Mouse (Mus musculus): ENCODE results near the gene Gstp3.
"Not testable (repeated sequence)": the region's sequence is repeated elsewhere in the genome, so short reads cannot be mapped to it uniquely, and the experiment has no call there.

The Gstp3 gene

DNA sequence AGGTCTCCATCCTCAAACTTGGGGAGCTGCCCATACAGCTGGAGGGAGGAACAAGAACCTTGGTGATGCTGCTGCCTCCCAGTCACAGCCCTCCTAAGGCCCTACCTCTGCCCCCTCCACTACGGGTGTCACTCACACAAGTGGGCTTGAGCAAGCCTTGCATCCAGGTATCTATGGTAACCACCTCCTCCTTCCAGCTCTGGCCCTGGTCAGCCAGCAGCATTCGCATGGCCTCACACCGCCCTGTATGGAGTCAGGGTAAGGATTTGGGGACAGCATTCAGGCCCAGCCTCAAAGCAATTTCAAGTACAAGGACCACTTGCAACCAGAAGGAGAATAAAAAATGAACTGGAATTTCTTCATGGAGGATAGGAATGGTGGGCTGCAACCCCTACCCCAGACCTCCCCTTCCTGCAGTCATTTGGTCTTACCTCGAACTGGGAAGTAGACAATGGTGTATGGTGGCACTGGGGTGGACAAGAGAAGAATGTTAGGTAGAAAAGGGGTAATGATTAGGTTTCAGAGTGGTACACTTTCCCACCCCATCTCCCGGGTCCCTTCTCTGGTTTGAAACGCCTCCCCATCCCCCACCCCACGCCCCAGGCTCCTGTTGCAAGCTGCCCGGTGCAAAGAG lies 22.1 kb downstream of the Gstp3 start:
- not testable (repeated sequence) for DNase-seq (ENCODE audit: low read depth)

DNA sequence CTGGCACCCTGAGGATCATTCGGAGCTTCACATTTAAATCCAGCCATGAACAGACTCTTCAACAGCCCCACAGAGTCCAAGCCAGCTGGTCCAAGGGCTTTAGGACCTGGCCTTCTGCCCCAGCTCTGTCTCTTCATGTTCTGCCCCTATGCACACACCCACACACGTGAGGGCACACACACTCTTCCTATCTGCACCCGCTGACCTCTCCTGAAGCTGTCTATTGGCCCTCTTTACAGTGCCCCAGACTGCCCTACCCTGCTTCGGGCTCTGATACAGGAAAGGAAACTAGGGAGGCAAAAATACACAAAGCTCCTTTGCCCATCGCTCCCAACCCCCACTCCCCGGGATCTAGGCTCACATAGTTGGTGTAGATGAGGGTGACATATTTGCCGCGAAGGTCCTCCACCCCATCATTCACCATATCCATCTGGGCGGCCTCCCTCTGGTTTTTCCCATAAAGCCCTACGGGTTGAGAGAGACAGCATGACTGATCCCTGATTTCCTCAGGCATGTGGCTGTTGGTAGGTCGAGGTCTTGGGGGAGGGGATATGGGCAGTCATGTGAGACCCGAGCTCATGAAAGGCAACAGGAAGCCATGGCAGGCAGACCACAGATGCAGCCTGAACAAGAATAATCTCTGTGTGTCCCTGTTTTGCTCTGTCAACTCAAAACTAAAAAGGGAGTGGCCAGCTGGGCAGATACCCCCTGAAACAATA lies 22.9 kb downstream of the Gstp3 start:
- no peak for DNase-seq (ENCODE audit: low read depth)

DNA sequence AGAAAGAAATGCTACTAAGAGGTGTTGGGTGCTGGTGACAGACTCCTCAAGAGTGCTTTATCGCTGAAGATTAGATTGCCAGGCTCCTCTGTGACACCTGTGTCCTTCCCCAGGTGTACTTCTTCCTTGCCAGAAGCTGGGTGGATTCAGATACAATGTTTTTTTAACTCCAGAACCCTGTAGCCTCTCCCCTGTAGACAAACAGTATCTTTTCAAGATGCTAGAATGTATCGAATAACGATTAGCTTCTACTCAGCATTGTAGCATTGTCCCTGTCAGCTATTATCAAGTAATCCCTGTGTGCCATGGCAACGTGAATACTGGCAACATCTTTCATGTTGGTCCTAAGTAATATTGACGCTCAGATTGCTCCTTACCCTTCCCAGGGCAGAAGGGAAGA lies 25.6 kb downstream of the Gstp3 start:
- no peak for DNase-seq (ENCODE audit: low read depth)

DNA sequence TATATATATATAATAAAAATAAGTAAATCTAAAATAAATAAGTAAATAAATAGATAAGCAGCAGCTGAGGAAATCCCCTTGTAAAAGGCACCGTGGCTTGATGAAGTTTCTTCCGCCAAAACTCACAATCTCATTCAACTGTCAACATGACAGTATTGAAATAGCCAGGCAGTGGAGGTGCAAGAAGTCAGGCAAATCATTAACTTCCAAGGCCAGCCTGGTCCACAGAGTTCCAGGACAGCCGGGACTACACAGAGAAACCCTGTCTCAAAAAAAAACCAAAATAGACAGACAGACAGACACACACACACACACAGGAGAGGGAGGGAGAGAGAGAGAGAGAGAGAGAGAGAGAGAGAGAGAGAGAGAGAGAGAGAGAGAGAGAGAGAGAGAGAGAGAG lies 26.1 kb downstream of the Gstp3 start:
- DNase-seq (ENCODE audit: low read depth) = no peak

DNA sequence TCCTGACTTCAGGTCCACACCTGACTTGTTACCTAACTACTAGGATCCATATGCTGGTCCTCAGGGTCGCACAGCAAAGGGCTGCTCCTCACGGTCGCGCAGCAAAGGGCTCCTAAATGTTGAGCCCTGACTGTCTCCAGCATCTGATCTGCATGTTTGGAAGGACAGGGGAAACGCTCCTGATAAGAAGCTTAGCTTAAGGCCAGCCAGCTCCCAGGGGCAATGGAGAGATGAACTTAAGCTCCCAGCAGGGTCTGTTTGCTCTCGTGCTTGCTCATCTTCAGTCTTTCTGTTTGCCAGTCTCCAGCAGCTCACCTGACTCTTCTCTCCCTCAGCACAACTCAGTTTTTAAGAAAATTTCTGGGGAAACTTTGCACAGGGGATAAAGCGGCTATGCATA lies 26.7 kb downstream of the Gstp3 start:
- DNase-seq (ENCODE audit: low read depth) = no peak

DNA sequence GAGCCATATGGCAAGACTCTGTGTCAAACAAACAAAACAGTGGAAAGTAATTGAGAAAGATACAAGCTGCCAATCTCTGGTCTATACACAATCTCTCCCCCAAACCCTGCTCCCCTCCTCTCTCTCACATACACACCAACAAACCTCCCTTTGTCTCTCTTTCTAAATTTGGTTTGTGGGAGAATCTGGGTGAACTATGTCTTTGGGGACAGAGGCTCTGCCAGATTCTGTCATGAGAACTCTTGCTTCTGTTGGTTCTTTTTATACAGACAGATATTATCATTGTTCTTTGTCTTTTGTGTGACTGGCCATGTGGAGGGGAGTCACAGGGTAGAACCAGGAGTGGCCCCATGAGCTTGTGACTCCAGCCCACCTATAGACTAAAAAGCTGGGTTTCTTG lies 31.8 kb downstream of the Gstp3 start:
- DNase-seq (ENCODE audit: low read depth) = no peak

DNA sequence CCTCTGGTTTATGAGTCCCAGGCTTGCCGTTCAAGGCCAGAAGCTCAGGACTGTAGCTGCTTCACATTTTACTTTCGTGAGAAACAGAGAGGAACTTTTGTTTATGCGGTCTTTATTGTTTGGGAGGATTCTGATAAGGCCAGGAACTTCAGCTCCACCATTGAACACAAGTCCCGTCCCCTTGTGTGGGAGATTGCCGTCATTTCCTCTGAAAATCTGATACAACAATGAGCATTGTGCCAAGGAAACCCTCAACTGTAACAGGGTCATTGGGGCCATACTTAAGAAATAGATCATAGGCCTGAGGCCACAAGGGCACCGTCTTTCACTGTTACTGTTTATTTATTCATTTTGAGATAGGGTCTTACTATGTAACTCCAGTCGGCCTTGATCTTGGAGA lies 36.2 kb downstream of the Gstp3 start:
- no peak for DNase-seq (ENCODE audit: low read depth)

DNA sequence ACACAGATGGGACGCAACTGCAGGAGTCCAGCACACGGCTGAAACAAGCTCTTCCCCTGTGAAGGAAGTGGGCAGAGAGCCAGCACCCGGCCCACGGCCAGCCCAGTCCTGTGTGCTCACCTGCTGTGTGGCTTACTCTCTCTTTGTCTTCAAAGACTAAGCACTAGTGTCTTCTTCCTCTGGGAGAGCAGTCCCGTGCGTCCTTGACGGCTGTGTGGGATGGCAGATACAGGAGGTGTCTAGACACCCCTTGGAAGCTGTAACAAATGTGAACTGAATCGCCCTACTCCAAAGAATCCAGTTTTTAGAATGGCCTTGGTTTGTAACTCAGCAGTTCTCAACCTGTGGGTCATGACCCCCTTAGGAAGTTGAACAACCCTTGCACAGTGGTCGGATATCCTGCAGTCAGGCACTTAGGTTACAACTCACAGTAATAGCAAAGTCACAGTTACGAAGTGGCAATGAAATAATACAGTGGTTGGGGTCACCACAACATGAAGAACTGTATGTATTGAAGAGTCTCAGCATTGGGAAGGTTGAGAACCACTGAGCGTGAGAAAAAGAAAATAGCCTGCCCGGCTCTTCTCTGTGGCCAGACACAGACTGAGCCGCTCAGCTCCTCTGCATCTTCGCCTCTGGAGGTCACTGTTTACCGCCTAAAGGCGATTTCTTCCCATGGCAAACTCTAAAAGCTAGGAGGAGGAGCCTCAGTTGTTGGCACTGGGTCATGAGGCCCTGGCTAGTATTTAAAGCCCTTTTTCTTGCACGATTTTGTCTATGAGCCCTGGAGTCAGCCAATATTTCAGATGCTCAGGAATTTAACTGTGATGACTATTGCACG lies 40.4 kb downstream of the Gstp3 start:
- peak; percentile 84 for DNase-seq (ENCODE audit: low read depth)

DNA sequence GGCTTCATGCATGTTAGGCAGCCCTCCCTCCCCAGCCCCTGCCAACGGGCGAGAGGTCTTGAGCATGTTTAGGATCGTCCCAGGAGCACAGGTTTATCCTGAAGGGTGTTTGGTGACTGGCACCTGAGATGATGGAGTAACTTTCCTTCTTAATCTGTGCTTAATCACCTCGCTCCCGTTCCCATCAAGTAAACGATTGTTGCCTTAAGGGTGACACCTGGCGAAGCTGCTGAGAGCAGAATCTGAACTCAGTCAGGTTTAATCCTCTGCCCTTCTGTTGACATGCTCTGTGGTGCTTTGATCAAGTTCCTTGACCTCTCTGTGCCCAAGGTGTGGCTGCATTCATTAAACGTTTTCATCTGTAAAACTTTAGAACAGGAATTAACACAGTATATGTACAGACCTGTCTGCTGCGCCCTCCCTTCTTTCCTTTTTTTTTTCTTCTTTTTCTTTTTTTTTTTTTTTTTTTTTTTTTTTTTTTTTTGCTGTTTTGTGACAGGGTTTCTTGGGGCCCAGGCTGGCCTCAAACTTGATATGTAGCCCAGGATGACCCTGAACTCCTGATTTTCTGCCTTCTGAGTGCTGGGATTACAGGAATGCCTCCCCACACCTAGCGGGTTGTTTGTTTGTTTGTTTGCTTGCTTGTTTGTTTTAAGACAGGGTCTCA lies 41.3 kb downstream of the Gstp3 start:
- no peak for DNase-seq (ENCODE audit: low read depth)

DNA sequence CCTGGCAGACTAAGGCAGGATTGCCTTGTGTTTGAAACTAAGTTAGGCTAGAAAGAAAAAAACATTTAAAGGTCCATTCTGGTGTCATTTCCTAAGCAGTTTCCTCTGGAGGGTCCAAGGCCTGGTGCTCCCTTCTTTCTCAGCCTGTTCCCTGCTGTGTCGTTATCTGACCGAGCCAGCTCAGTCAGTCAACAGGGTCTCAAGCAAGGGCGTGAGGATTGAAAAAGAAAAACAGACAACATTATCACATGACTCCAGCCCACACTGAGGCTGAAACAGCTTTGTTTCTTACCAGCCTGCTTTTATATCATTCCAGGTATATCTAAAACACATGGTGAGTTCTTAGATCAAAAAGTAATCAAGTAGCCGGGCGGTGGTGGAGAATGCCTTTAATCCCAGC lies 43.7 kb downstream of the Gstp3 start:
- no peak for DNase-seq (ENCODE audit: low read depth)

DNA sequence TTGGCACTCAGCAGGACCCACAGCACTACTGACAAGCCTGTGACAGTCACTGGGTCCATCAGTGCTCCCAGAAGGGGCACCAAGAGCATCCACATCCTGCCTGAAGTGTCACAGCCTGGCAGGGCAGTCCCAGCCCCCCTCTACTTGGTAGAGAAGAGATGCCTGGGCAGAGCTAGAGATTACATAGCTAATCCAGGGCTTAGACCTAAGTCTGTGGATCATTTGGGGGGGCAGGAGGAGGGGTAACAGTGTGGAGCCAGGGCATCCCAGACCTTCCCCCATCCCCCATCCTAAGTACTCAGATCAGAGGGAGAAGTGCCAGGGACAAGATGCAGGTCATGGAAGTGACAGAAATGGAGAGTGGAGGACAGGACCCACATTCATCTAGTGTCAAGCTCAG lies 44.6 kb downstream of the Gstp3 start:
- DNase-seq (ENCODE audit: low read depth) = no peak

DNA sequence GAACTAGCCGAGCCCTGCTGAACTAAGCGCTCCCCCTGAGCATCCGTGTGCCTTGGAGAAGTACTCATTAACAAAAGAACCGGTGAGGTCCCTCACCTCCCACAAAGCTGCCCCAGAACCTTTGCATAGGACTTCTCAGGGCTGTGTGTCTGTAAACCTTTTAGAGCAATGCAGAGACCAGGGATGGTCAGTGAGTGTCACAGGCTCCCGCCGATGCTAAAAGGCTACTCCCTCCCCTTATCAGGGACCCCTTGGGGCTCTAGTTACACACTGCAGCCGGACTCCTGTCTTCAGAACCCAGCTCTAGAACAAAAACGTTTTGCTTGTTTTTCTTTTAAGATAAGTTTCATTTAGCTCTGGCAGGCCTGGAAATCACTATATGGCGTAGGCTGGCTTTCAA lies 46.3 kb downstream of the Gstp3 start:
- DNase-seq (ENCODE audit: low read depth) = no peak

DNA sequence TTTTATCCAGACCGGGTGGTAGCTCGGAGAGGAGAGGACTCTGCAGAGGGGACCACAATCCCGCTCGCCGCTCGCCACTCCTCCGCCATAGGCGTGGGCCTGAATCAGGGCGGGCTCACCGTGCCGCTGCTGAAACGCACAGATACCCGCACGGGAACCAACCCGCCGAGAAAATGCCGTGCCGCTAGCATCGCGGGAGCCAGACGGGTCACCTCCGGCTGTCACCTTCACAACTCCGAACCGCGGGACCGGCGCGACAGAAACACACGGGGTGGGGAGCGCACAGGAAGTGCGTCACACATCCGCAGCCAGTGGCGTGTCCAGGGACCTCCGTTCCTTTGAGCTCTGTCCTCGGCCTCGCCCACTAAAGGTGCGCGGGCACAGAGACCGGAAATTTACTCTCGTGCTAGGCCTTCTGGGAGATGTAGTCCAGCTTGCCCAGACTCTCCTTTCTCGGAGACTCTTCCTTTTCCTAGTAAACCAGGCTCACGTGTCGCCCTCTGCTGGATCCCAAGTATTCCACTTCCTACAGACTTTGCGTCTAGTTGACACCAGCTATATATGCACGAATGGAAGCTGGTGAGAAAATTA lies 46.8 kb downstream of the Gstp3 start, which contains the start of gene Ndufv1:
Gene Ndufv1, minus strand, starts transcription at position 375 of the 591 bp plus-strand sequence.
- peak; percentile 99 for DNase-seq (ENCODE audit: low read depth)

DNA sequence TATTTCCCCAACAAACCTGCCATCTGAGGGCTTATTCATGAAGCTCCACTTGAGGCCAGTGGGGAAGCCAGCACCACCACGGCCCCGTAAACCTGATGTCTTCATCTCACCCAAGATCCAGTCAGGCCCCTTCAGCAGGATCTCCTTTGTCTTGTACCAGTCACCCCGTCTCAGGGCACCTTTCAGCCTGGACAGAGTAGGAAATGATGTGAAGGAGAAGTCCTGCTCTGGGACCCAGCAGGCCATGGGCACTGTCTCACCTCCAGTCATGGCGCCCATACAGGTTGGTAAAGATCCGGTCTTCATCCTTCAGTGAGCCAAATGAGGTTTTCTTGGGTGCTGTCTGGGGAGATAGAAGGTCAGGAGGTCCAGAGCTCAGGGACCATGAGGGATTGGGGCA lies 48.3 kb downstream of the Gstp3 start:
- DNase-seq (ENCODE audit: low read depth) = no peak
